Mouse (Mus musculus): ENCODE measurements around the gene Slc7a5.

GRCm38 (mm10) chr8:121844765-121845164, 62.7 kb downstream of the Slc7a5 start:
- TF ChIP-seq POLR2A (IDR thresholded peaks at IDR 0.05; ENCODE audit: low read depth, low read length), result no peak
- TF ChIP-seq CTCF (conservative IDR thresholded peaks at IDR 0.05; ENCODE audit: insufficient read depth, insufficient read length, low read depth, low read length), result no peak
